In genomic region chr10:99265011-99265694, GRCm38 (mm10) we compare ENCODE assay signal across 8 mouse cellular contexts. TPM values are rescaled to one million over a fixed set of nuclear protein-coding genes. Genes with fewer than 3 reads are reported as not detected.
DNase-seq lines count a peak whose midpoint lies in the region; ATAC-seq and TF ChIP-seq lines count a peak whose summit lies in the region.

No protein-coding gene starts in this region.

- no peak for ATAC-seq in hindbrain, postnatal 0 days
- ATAC-seq in neural tube, embryonic 15.5 days (ENCODE audit: low FRiP score), result no peak
- no peak for ATAC-seq in erythroid progenitor cell, adult 5-6 weeks (replicated peaks; ENCODE audit: low FRiP score, poor library complexity, severe bottlenecking)

- no peak for TF ChIP-seq RAD21 in CH12.LX (IDR thresholded peaks at IDR 0.05; ENCODE audit: low read depth, low read length)

- no peak overlapping the region for H3K27ac ChIP-seq in CH12.LX (ENCODE audit: insufficient read depth, low read depth)
- peak overlapping the region; percentile 98 for H3K27ac ChIP-seq in forebrain, embryonic 10.5 days
- H3K27ac ChIP-seq in hindbrain, postnatal 0 days, result peak overlapping the region; percentile 95
- H3K27ac ChIP-seq in neural tube, embryonic 15.5 days (replicated peaks), result peak overlapping the region; percentile 92

- H3K79me2 ChIP-seq in CH12.LX (replicated peaks; ENCODE audit: control insufficient read depth, extremely low read depth, insufficient read depth, poor library complexity, severe bottlenecking), result peaks cover 20% of the 10 kb centered on the region

- dilution Hi-C loops in CH12.LX (cut with MboI; ENCODE audit: extremely low pct_ligation_motif_present, extremely low pct_unique_long_range_greater_than_20kb, low sequenced_read_pairs), result no loop called here

- peak overlapping the region; percentile 73 to 94 (median 79) for H3K4me3 ChIP-seq in CH12.LX (replicated peaks in 1 of 3; ENCODE audit: low read depth in 2 of 3, low read length in 2 of 3, poor library complexity in 1 of 3)
- peak overlapping the region; percentile 77 for H3K4me3 ChIP-seq in forebrain, embryonic 10.5 days
- peak overlapping the region; percentile 78 for H3K4me3 ChIP-seq in hindbrain, postnatal 0 days (ENCODE audit: low read length)
- H3K4me3 ChIP-seq in neural tube, embryonic 15.5 days (replicated peaks), result peak overlapping the region; percentile 79

- peaks cover 10 to 54% of the 10 kb centered on the region in 2 experiments for H3K4me1 ChIP-seq in CH12.LX (ENCODE audit: control insufficient read depth in 1 of 2, insufficient read depth in 2 of 2)
- peaks cover 96% of the 10 kb centered on the region for H3K4me1 ChIP-seq in forebrain, embryonic 10.5 days
- H3K4me1 ChIP-seq in hindbrain, postnatal 0 days (ENCODE audit: insufficient read depth, low read length), result peaks cover 11% of the 10 kb centered on the region
- H3K4me1 ChIP-seq in neural tube, embryonic 15.5 days, result peaks cover 62% of the 10 kb centered on the region

- H3K27me3 ChIP-seq in CH12.LX (replicated peaks), result no peaks in the 10 kb centered on the region
- H3K27me3 ChIP-seq in forebrain, embryonic 10.5 days (ENCODE audit: poor library complexity, severe bottlenecking), result peaks cover 27% of the 10 kb centered on the region
- H3K27me3 ChIP-seq in hindbrain, postnatal 0 days (ENCODE audit: insufficient read depth, low read length), result no peaks in the 10 kb centered on the region
- peaks cover 7% of the 10 kb centered on the region; the same call in 1 of the 2 replicates for H3K27me3 ChIP-seq in neural tube, embryonic 15.5 days (replicated peaks)

- no peak for TF ChIP-seq POLR2A in CH12.LX (IDR thresholded peaks at IDR 0.05; ENCODE audit: low read depth, low read length)

- peak overlapping the region; percentile 55 for H3K4me2 ChIP-seq in CH12.LX (ENCODE audit: insufficient read depth, low read depth, poor library complexity, severe bottlenecking)
- H3K4me2 ChIP-seq in hindbrain, postnatal 0 days (ENCODE audit: low read depth, low read length), result peak overlapping the region; percentile 94
- peak overlapping the region; percentile 81 for H3K4me2 ChIP-seq in neural tube, embryonic 15.5 days

- in situ Hi-C loops in CH12.LX (cut with MboI; ENCODE audit: low pct_ligation_motif_present, low pct_unique_long_range_greater_than_20kb, low sequenced_read_pairs), result loop anchor here (10.0 kb wide), 1 partner anchor 60 kb away; no protein-coding TSS in a partner anchor

- peaks cover 6 to 7% of the 10 kb centered on the region in 2 experiments for H3K36me3 ChIP-seq in CH12.LX (replicated peaks in 1 of 2; ENCODE audit: control insufficient read depth in 1 of 2, insufficient read depth in 1 of 2, low read length in 1 of 2)
- H3K36me3 ChIP-seq in forebrain, embryonic 10.5 days (replicated peaks), result peaks cover 31% of the 10 kb centered on the region
- H3K36me3 ChIP-seq in hindbrain, postnatal 0 days (ENCODE audit: insufficient read depth, low read length), result no peaks in the 10 kb centered on the region
- no peaks in the 10 kb centered on the region for H3K36me3 ChIP-seq in neural tube, embryonic 15.5 days

- under 1% methylated on average over 7 of the region's 7 CpGs for WGBS in forebrain, embryonic 10.5 days
- 11% methylated on average over 7 of the region's 7 CpGs for WGBS in hindbrain, postnatal 0 days
- WGBS in neural tube, embryonic 15.5 days, result 6% methylated on average over 7 of the region's 7 CpGs

- H3K9ac ChIP-seq in CH12.LX (ENCODE audit: insufficient read depth, low read depth), result peak overlapping the region; percentile 71
- H3K9ac ChIP-seq in hindbrain, postnatal 0 days (replicated peaks; ENCODE audit: low read length), result peak overlapping the region; percentile 84
- peak overlapping the region; percentile 83 for H3K9ac ChIP-seq in neural tube, embryonic 15.5 days (replicated peaks)

- no peak for TF ChIP-seq CTCF in CH12.LX (conservative IDR thresholded peaks at IDR 0.05 in 1 of 2, IDR thresholded peaks at IDR 0.05 in 1 of 2; ENCODE audit: low read depth in 2 of 2, low read length in 2 of 2)
- TF ChIP-seq CTCF in hindbrain, postnatal 0 days (IDR thresholded peaks at IDR 0.05; ENCODE audit: low read depth), result no peak

- no peaks in the 10 kb centered on the region for H3K9me3 ChIP-seq in CH12.LX (replicated peaks; ENCODE audit: low read length)
- no peaks in the 10 kb centered on the region for H3K9me3 ChIP-seq in forebrain, embryonic 10.5 days
- H3K9me3 ChIP-seq in hindbrain, postnatal 0 days (ENCODE audit: low read length), result no peaks in the 10 kb centered on the region
- H3K9me3 ChIP-seq in neural tube, embryonic 15.5 days (replicated peaks), result no peaks in the 10 kb centered on the region

- no peak for TF ChIP-seq EP300 in CH12.LX (IDR thresholded peaks at IDR 0.05; ENCODE audit: low read length)

- DNase-seq in A20 (ENCODE audit: low read depth, low spot score) (peak; percentile 62), CH12.LX (ENCODE audit: extremely low read depth) (peak; percentile 18)
- peak; percentile 60 for DNase-seq in forebrain, embryonic 10.5 days (ENCODE audit: extremely low spot score, low spot score)
- peak; percentile 49 for DNase-seq in hindbrain, postnatal 0 days (ENCODE audit: low spot score)
- DNase-seq in lung, adult 18-20 months, result peak; percentile 26 to 63
- no peak for DNase-seq in right cerebral cortex, postnatal 36 days (ENCODE audit: low spot score in 2 of 2)

TF ChIP-seq in CH12.LX, 34 proteins besides CTCF, POLR2A, EP300 and RAD21:
- TF ChIP-seq USF1 (IDR thresholded peaks at IDR 0.05; ENCODE audit: low read depth, low read length) (no peak), ZKSCAN1 (IDR thresholded peaks at IDR 0.05; ENCODE audit: borderline replicate concordance, low read depth, low read length) (no peak), SMC3 (IDR thresholded peaks at IDR 0.05; ENCODE audit: low read depth, low read length) (no peak), SIN3A (IDR thresholded peaks at IDR 0.05; ENCODE audit: low read length) (0 out of 2 replicates have a peak, but pooled peaks have one; percentile 4)
TF ChIP-seq in CH12.LX: peak in this region for 1.

RNA-seq across cellular contexts. Expression of gene Dusp6, which starts 2.1 kb away (rescaled TPM):
- total RNA-seq in CH12.LX (2012; rRNA removed) (6.2 and 7.6 TPM in 2 replicates), CH12.LX (2014; rRNA removed) (11.6 and 13.5 TPM in 2 replicates)
- polyA plus RNA-seq in CH12.LX (2012; ENCODE audit: insufficient read length, low read depth), result 4.1 and 6.1 TPM in 2 replicates
- 97.6 and 116 TPM in 2 replicates for polyA plus RNA-seq in forebrain, embryonic 10.5 days (2016; fragmentation: Nextera tagmentation; extraction: Ambion mirVana)
- 65.3 and 74.0 TPM in 2 replicates for total RNA-seq in hindbrain, postnatal 0 days (2014; rRNA removed)
- 32.5 and 35.2 TPM in 2 replicates for polyA plus RNA-seq in hindbrain, postnatal 0 days (2015; fragmentation: Nextera tagmentation; extraction: Ambion mirVana)
- 28.2 and 31.5 TPM in 2 replicates for polyA plus RNA-seq in neural tube, embryonic 15.5 days (2015; fragmentation: Nextera tagmentation; extraction: Ambion mirVana)
- 8.4 and 27.0 TPM in 2 replicates for total RNA-seq in erythroid progenitor cell, adult 5-6 weeks (2015; ENCODE audit: low replicate concordance)
- total RNA-seq in erythroid progenitor cell, adult 5-6 weeks (2017; ENCODE audit: low replicate concordance), result 5.5 and 6.5 TPM in 2 replicates

Comparison
In these comparisons a context has a peak if more than half of its experiments do, and no peak if none do; other contexts are left out.
1. DNase-seq: peak in A20 (single experiment), CH12.LX (single experiment), forebrain, embryonic 10.5 days (single experiment), hindbrain, postnatal 0 days (single experiment) and lung, adult 18-20 months (2 of 2); none in right cerebral cortex, postnatal 36 days (0 of 2).
2. Peak in every context shown above with its lines, with median percentiles within 50 percentile points of each other: H3K4me2 ChIP-seq, H3K4me3 ChIP-seq and H3K9ac ChIP-seq.